Mouse (Mus musculus) forelimb bud, embryonic 11.5 days (tissue): ENCODE results near the gene Egflam.
A peak's percentile ranks its signal among the peaks of the same experiment; 100 is the strongest.

Source experiments
- DNase-seq: peaks from one replicate; pipeline ENCODE4 v3.0.0-alpha.2; 2012; ENCODE audit warnings: low read depth, low spot score

Egflam gene

DNA sequence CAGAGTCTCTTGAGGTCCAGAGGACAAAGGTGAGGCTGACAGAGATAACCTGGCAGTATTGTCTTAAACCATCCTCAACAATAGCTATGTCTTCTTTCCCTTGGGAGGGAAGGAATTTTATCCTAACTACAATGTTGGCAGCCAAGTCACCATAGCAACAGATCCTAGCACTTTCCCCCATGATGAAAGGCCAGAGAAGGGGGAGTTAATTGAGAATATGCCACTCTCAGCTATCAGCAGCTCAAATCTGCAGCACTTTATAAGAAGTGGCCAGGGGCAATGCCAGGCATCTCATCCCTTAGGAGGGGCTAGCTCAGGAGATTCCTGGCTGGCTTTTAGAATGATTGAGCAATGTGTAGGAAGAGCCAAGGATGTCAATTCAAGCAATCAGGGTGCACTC, 105.3 kb downstream of the Egflam start:
- DNase-seq: no peak

DNA sequence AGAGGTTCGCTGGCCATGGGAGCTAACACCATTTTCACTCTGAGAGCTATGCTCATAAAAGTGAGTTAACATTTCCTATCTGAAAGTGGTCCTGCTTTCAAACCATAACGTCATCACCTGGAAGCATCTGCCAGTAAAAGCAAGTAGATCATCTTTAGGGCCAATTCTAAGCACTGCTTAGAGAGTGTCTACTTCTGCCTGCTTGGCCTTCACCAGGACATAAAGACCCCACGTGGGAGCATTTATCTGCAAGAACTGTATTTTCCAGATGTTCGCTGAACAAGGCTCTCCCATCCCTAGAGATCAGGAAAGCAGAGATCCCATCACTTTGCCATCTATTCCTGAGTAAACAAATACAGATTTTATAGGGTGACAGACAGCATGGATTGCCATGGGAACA, 108.2 kb downstream of the Egflam start:
- DNase-seq: no peak

DNA sequence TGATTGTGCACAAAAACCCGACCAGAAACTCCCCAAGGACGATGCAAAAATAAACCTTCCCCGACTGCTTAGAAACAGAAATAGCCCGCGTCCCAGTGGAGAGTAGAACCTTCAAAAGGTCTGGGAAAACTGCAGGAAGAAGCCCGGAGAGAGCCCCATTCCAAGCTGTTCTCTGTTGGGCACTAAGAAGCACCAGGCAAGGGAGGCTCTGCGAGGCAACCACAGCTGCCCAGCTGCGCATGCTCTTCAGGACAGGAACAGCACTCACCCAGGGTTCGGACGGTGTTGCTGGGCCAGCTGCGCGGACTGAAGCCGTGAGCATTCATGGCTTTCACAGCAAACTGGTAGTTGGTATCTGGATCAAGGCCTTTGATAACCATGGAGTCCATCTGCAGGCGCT, 108.7 kb downstream of the Egflam start:
- DNase-seq: no peak

DNA sequence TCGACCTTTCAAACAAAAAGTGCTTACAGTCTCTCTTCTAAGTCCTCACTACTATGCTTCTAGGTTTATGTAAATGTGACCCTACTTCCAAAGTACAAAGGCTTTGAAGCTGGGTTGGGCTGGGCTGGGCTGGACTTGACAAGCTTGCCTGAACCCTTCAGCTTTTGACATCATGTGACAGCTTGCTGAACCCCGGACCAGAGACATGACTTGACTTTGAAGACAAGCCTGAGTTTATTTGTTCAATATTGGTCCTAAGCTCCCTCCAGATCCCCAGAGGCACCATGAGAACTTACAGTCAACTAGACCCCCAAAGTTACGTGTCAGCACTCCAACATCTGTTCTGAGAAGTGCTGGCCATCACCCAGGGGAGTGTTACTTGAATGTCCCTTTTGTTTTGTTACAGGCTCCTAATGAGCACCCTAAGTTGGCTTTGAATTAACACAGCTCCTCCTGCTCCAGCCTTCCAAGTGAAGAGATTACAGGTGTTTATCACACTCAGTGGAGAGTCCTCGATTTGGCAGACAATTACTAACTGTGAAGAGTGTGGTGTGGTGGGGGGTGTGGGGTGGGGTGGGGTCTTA, 109.3 kb downstream of the Egflam start:
- no peak for DNase-seq

DNA sequence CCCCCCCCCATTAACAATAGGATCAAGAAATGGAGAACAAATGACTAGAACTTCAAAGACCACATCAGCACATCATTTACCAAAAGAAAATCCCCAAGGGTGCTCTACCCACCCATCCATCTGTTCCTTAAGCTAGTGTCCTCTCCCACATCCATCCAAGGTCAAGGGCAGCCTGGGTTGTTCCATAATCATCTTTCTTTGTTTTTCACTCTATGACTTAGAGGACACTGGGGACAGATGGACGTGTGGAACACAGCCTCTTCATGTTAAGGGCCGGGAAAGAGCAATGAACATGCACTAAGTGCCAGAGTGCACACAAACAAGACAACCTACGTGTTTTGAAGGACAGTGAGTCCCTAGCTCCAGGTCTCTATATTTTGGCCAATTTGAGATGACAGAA, 110.3 kb downstream of the Egflam start:
- DNase-seq: no peak

DNA sequence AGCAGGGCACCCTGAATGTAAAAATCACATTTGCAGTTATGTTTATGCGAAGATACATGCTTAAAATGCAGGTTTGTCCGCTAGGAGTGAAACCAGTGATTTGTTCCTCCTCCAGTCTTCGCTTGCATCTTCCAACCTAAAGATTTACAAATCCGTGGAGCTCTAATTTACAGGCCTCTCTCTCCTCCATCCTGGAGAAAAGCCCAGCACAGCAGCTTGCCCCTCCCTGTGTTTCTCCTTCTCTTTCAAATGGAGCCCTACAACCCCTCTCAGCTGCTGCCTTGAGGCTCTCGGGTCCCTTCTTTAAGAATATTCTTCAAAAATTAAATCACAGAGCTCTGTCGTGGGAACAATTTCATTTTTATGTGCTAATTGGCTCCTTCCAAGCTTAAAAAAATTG, 116.6 kb downstream of the Egflam start:
- no peak for DNase-seq

DNA sequence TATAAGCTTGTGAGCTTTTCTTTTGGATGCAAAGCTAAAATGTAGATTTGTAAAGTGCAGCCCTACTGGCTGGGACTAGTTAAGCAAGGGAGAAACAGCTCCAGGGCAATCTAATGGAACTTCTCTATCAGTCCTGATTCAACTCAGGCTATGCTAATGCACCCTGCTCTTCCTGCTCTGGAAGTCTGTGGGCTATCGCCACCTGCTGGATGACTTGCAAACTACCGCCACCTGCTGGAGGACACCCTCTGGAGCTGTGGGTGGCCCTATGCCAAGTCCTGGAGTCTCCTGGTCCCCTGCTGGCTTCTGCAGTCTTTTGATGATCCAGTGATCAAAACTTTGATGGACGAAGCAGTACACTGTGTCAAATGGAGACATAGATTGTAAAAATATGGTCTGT, 134.4 kb downstream of the Egflam start:
- DNase-seq: peak; percentile 73

DNA sequence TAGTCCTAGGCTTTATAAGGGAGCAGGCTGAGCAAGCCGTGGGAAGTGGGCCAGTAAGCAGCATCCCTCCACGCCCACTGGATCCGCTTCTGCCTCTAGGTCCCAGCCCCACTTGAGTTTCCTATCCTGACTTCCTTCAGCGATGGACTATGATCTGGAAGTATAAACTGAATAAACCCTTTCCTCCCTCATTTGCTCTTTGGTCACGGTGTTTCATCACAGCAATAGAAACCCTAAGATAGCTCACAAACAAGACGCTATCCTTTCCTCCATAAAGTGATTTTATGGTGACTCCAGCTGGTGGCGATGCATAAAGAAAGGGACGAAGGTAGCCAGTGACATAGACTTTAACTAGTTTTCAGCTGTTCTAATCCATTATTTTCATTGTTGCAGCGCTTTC, 134.9 kb downstream of the Egflam start:
- no peak for DNase-seq

DNA sequence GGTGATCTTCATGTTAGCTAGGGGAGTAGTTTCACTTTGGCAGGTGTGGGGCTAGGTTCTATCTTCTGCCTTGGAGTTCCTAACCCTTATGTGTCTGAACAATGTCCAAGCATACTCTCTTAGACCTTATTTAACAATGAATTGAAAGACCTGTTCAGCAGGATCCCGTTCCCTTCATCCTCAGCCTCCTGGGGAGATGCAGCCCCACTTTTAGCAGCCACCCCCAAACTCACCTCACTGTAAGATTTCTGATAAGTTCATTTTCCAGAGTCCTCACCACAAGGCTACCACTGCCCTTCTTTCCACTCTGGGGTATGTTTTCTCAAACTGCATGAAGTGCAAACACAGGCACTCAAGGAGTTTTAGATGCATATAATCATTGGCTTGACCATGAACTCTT, 136.8 kb downstream of the Egflam start:
- DNase-seq: no peak

DNA sequence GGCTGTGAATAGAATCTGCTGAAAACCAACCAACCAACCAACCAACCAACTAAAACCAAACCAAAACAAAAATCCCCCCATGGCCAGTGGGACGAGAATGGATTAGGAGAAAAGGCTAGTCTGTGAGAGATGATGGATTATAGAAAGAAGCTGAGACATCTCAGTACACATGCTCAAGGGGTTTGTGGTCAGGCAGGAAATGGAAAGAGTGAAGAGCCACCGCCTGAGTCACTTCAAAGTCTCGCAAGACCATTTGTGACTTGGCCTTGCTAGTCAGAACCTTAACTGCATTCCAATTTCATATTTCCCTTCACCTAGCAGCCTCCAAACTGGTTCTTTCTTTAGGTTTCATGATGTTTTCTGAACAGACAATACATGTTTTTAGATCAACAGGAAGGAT, 141.6 kb downstream of the Egflam start:
- no peak for DNase-seq

DNA sequence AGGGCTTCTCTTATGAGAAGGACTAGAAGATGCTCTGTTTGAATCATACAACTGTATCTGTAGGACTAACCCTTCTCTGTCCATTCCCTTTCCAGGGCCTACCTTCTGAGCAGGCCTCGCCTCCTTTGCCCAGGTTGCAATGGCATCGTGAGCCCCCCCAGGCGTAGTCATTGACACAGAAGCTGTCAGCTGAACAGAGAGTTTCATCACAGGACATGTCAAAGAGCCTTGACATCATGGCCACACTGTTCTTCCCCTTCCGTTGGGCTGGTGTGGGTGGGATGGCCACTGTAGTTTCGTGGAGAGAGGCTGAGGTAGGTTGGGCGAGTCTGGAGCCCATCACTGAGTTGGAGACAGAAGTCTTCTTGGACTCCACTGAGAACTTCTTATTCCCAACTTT, 144.9 kb downstream of the Egflam start:
- DNase-seq: no peak

DNA sequence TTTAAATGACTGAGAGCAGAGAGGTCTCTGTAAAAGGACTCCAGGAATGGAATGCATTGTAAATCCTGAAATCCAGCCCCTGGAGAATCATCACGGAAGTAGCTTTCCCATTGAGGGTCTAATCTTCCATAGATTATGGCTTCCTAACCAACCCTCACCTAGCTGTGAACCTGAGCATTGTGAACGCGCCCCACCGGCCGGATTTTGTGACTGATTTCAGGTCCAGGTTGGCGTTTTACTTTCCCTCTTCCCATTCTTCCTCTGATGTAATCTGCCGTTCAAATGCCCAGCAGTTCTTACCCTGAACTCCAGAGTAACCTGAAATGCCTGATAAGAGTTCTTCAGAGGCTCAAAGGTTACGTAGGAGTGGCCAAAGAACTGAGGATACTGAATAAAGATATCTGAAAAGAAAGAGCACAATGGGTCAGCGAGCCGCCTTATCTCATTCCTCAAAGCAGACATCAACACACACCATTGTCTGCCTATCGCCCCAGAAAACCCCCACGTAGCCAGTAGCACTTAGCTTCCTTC, 146.0 kb downstream of the Egflam start:
- no peak for DNase-seq

DNA sequence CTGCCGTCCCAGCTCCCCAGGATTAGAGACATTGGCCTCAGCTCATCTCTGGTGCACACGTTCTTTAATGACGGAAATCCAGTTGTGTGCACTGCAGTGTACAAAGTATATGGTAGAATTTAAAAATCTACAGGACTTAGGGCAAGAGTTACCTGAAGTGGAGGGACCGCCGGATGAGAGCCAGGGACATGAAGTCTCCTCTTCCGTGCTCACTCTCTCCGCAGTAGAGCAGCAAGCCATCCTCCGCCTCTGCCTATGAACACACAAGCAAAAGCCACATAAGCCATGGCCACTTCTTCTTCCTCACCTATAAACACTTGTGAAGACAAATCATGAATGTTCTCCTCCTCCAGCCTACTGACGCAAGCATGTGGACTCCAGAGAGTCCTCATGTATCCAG, 147.2 kb downstream of the Egflam start:
- DNase-seq: no peak

DNA sequence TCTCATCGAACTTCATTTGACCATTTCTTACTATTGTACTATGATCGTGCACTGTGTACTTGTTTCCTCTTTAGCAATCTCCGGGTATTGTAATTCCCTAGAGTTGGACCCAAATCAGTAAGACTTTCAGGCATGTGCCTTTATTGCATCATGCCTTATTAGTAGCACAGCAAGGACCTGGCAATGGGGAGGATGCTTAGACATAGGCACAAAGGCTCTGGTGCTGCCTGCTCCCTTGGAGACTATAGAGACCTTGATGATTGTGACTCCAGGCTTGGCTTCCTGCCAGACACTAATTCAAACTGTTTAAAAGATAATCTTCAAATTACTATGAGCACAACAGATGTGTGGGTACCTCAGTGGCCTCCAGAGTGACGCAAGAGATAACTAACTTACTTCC, 149.0 kb downstream of the Egflam start:
- DNase-seq: no peak

DNA sequence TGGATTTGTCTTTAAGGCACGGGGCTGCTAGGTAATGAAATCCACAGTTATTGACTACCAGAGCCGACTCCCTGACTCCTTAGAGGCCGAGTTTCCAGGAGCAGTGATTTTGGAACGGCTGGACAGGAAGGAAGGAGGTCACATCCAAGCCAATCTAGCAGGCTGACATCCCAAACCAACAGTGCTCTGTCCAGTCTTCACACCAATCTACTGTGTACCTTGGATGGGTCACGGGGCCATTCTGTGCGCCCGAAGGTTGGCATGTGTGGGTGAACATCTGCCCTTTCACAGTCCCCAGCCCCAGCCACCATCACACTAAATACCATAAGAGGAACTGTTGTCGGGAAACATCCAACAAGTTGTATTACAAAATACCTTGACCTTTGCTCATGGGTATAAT, 150.9 kb downstream of the Egflam start:
- no peak for DNase-seq

DNA sequence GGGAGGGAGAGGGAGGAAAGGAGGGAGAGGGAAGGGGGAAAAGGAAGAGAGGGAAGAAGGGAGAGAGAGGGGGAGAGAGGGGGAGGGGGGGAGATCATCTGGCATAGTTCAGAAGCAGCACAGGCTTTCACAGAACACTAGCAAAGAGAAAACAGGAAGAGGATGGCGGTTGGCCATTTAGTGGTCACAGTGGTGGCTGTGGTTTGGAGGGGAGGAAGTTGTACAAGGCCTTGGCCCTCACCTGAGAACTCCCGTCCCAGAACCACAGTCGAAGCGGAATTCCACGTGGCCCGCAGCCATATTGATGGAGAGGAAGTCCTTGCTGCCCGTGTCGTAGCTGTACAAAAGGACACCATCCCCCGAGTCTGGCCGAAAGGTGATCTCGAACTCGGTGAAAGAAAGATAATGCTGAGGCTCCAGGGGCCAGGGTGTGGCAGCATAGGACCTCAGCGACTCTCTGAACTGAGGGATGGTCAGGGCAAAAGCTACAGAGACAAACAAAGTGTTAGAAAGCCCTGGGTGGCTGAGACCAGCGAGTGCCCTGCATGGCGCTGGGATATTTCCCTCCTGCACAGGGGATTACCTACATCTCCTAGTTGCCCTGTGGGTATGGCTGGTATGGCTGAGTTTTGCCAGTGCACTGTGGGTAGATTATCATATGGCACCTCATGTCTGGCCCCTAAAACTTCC, 155.9 kb downstream of the Egflam start:
- DNase-seq: no peak

DNA sequence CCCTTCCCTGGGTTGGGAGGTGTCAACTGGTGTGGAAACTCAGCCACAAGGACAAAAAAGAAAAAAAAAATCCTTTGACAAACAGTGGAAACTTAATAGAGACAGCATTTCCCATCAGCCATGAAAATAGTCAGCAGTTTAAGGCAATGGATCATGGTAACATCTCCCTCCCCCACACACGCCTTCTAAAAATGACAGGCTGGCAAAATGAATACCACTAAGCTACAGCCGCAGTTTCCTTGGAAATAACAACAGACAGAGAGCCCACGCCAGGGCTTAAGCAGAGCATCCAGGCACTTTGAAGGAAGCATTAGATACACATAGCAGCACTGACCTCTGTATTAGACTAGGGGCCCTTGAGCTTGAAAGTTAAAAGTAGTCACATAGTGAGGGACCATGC, 157.2 kb downstream of the Egflam start:
- no peak for DNase-seq

DNA sequence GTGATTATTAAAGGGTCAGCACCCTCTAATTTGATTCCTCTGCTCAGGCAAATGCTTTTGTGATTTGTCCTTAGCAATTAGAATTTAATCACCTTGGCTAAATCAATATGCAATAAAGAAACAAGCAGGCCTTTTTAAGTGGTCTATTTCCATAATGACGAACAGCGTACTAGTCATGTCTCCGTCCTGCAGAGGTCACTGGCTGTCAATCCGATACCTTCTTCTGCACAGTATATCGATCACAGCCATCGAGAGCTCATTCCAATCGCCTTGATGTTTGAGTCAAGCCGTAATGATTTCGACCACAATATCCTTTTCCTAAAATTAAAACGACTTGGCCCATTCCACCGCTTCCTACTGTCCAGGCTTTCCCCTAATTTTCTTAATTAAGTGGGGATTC, 158.3 kb downstream of the Egflam start:
- DNase-seq: no peak

DNA sequence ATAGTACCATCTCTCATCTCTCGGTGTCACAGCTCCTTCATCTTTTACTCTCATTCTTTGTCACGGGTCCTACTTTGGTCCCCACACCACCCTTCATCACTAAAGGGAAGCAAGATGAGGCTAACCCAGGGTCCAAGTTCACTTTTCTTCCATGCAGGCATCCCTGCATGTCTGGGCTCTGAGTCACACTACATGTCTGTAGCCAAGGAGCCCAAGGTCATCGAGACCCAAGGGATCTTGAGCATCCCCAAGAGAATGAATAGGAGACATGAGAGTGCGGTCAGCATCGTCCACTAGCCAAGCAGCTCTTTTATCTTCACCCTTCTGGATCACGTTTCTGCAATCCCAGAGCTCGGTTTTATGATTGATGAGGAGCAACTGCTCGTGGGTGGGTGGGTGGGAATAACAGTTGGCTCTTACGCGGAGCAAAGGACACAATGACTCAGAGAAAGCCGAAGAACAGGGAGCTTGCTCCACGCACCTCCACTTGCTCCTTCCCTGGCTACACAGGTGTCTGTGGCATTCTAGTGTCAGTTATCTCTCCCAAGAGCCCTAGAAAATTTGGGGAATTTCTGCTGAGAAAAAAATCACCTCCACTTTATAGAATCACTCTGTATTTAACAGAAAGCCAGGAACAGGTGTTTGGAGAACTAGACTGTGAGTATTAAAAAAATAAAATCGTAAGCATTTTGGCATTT, 164.7 kb downstream of the Egflam start:
- DNase-seq: no peak

DNA sequence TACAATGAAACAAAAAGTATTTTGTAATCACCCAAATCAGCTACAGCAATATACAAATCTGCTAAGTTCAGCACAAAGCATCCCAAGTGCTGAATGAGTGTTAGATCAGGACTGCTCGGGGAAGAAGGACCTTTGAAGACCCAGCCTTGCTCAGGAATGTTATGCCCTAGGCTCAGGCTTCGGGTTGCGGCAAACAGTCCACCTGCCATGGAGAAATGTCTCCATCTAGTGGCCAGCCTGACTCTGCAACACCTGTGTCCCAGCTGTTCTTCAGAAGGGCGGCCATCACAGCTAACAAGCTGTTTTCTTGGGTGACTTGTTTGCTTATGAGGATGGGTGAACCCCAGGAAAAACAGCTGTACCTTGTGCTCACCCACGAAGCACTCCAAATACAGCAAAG, 172.0 kb downstream of the Egflam start:
- DNase-seq: peak; percentile 92

DNA sequence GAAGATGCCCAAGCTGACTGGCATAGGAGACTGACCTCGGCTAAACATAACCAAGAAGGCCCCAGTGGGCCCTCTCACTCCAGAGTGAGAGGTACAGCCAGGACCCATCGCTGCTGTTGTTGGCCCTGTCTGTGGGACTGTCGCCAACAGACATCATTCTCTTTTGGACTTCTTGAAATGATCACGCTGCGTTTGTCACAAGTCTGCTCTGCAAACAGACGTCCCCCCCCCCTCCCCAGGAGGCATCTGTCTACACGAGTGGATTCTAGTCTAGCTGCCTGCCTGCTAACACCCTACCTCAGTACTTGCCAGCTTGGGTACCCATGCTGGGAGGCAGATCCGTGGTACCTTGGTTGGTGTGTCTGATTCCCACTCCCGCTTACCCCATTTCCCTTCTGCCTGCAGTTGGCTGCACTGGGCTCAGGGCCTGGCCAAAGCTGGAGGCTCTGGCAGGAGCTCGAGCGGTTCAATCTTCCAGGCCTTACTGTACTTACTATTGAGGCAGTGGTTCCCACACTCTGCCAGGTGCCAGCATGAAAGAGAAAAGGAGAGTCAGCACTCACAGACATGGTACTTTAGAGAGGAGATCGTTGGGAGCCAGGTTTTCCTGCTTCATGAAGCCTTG, 173.9 kb downstream of the Egflam start:
- no peak for DNase-seq

DNA sequence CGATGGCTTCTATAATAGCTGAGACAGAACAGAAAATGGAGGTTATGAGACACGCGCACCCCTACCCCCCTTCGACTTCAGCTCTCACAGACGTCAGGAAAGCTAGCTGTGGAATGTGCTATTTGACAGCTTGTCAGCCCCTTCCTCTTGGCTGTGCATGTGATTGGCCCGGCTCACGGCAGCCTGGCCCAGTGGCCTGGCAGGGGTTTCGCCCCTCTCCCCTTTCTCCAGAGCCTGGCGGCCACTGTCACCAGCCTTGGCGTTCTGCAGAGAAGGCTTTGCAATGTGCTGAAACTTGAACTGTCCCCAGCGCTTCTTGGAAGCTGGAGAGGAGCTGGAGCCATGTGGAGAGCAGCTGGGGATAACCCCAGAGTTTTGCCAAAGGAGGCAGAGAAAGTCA, 175.4 kb downstream of the Egflam start:
- DNase-seq: peak; percentile 41

DNA sequence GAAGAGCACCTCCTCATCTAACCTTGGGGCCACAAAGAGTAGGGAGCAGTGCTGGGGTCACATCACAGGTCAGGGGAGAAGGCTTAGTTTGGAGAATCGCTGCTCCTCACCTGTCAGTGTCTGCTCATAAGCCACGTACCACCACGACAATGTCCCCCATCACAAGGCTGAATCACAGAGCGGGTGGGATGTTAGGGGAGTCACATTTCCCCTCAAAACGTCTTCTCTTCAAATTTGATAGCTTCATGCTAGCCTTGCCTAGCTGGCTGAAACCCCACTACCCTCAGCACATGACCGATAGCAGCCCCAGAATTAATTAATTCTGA, 181.0 kb downstream of the Egflam start:
- DNase-seq: no peak
